Mouse (Mus musculus): ENCODE measurements around the gene Zfyve28. TPM values are rescaled to one million over a fixed set of nuclear protein-coding genes. Genes with fewer than 3 reads are reported as not detected.

Gene Zfyve28
- polyA plus RNA-seq, 1 experiment: 0.57 TPM

DNA sequence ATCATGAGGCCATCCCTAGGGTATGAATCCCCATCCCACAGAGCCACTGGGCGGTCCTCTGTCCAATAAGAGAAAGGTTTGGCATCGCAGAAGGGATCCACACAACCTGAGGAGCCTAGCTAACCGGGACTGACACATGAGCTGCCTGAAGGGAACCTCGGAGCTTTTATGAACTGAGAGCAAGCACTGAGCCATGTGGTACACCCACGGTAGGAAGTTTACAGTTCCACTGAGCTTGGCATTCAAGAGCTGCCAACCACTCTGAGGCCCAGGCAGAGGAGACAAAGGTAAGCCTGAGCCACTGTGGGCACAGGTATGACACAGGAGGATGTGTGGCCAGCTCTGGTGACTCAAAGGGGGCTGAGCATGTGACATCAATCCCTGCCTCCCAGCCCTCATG is 63.7 kb downstream of the Zfyve28 start:
- DNase-seq (ENCODE audit: low read depth, low spot score): no peak
- 72% methylated on average over 5 of the region's 5 CpGs for WGBS

DNA sequence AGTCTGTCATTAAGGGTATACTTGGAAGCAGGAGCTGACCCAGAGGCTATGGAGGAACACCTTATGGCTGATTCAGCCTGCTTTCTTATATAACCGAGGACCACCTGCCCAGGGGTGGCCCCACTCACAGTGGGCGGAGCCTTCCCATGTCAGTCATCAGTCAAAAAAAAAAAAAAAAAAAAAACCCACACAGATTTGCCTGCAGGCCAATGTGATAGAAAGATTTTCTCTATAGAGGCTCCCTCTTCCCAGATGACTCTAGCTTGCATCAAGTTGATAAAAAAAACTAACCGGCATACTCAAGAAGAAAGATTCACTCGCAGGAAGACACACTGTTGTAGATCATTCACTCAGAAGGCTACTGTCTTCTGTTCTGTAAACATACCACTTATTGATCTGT is 68.2 kb downstream of the Zfyve28 start:
- no peak for DNase-seq (ENCODE audit: low read depth, low spot score)
- 69% methylated on average over 4 of the region's 4 CpGs for WGBS

DNA sequence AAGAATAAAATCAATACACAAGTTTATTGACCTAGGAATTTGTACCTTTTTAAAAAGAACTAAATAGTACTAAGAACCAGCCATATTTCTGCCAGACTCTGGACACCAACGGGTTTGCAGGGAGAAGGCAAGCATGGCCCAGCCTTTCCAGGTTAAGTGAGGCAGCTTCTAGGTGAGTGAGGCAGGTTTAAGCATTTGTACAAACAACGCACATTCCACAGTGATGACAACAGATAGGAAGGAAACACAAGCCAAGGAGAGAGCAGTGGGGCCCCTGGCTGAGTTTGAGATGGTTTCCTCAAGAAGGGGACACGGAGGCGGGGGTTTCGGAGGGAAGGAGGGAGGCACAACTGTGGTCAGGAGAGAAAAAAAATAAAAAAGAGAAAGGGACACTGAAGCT is 69.6 kb downstream of the Zfyve28 start:
- DNase-seq (ENCODE audit: low read depth, low spot score): no peak
- 38% methylated on average over 5 of the region's 5 CpGs for WGBS

- no peak for DNase-seq (ENCODE audit: low read depth, low spot score)
- WGBS: 53% methylated on average over 9 of the region's 9 CpGs
Observed at GRCm38 (mm10) chr5:34217756-34218155, 70.5 kb downstream of the Zfyve28 start.

- WGBS: 73% methylated on average over 7 of the region's 7 CpGs
- DNase-seq (ENCODE audit: low read depth, low spot score): no peak
Observed at GRCm38 (mm10) chr5:34216025-34216424, 72.2 kb downstream of the Zfyve28 start.

GRCm38 (mm10) chr5:34213659-34214058 is 74.6 kb downstream of the Zfyve28 start:
- no peak for DNase-seq (ENCODE audit: low read depth, low spot score)
- 56% methylated on average over 8 of the region's 8 CpGs for WGBS

GRCm38 (mm10) chr5:34210279-34210678 is 78.0 kb downstream of the Zfyve28 start:
- 0% methylated on average over 1 of the region's 1 CpGs for WGBS
- no peak for DNase-seq (ENCODE audit: low read depth, low spot score)

DNA sequence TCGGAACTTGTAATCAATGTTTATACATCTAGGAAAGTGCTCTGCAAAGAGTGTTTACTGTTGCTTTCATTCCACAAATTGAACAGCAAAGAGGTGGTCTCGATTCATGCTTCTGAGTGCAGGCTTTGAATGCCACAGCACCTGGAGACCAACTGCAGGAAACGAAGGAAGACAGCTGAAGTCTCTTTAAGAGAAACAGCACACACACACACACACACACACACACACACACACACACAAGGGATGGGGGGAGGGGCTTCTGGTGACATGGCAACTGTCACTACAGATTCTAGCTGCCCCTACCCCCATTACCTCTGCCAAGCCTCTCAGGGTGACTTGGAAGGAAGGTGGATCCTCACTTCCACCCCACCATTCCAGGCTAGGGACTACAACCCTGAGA is 80.7 kb downstream of the Zfyve28 start:
- DNase-seq (ENCODE audit: low read depth, low spot score): no peak
- 19% methylated on average over 3 of the region's 3 CpGs for WGBS

DNA sequence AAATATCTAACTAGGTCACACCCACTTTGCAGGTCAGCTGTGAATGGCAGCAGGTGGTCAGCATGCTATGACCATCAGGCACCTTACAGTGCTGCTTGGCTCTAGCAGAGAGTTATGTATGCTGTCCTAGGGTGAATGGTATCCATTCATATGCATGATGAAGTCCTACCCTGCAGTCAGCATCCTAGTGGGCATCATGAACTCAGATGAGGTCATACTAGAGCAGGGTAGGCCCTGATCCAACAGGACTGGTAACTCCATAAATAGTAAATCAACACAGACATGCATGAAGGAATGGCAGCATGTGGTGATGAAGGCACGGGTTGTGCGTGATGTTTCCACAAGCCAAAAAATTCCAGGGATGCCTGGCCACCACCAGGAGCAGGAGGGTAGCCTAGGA is 82.5 kb downstream of the Zfyve28 start:
- WGBS: 58% methylated on average over 2 of the region's 2 CpGs

DNA sequence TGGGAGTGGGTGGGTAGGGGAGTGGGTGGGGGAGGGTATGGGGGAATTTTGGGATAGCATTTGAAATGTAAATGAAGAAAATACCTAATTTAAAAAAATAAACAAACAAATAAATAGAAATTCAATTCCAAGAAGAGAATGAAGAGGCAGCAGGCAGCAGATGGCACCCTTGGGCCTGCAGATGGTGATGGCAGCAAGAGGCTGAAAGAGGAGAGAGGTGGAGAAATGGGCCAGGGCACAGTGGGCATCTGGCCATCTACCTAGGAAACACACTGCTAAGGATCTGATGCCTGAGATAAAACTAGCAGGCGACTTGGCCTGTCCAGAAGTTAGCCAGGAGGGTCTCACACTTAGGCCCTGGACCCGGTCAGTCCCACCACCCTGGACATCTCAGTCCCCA is 83.3 kb downstream of the Zfyve28 start:
- WGBS: 84% methylated on average over 2 of the region's 2 CpGs
- no peak for DNase-seq (ENCODE audit: low read depth, low spot score)

More for the DNA sequence above, 82.5 kb downstream of the Zfyve28 start:
- no peak for DNase-seq (ENCODE audit: low read depth, low spot score)

DNA sequence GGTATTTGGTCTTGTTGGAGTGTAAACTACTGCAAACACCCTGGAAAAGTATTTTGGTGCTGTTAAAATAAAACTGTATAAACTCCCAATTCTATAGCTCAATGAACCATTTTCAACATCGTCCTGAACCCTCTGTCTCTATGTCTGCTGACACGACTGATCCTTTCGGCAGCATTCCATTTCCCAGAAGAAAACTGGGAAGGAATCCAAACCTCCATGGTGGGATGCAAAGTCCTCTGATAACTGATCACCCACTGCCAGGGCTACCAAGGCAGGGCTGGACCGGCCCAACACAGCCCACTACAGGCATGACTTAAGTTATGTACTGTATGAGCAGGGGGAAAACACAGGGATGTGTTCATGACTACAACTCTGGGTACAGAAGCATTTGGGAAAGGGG is 86.2 kb downstream of the Zfyve28 start:
- WGBS: 73% methylated on average over 4 of the region's 4 CpGs
- DNase-seq (ENCODE audit: low read depth, low spot score): no peak

- DNase-seq (ENCODE audit: low read depth, low spot score): no peak
- WGBS: 32% methylated on average over 2 of the region's 2 CpGs
Observed at GRCm38 (mm10) chr5:34201396-34201795, 86.9 kb downstream of the Zfyve28 start.

DNA sequence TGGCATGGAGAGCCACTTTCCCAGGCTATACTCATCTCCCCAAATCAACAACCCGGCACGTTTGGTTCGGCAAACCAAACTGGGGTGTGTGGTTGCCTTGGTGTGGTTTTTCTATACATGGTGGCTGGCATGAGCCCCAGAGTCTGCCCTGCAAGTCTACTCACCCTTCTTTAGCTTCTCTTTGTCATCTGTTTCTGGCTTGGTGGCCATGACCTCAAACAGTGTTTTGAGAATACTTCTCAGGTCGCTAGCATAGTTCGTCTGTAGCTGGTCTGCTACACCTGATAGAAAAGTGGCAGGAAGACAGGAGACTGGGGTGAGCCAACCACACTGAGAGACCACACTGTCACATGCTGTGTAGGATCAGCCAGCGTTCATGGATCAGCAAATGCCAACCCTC is 89.6 kb downstream of the Zfyve28 start:
- WGBS: 77% methylated on average over 6 of the region's 6 CpGs
- DNase-seq (ENCODE audit: low read depth, low spot score): no peak

DNA sequence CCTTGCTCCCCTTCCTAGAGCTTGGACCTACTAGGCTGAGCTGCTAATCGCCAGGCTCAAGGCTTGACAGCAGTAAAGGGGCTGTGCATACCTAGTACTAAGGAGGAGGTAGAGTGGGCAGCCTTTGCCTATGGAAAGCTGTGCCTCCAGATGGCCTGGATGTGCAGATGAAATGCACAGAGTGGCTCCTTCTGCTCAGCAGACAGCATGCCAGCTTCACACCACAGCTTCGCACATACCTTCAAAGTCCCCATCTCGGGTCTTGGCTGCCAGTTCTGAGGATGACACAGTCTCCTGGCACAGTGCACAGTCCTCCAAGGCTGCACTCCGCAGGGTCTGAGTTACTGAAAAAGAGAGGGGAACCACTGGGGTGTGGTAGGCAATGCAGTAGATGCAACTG is 91.0 kb downstream of the Zfyve28 start:
- WGBS: 82% methylated on average over 4 of the region's 4 CpGs

GRCm38 (mm10) chr5:34196423-34196822 is 91.8 kb downstream of the Zfyve28 start:
- WGBS: 72% methylated on average over 7 of the region's 7 CpGs
- no peak for DNase-seq (ENCODE audit: low read depth, low spot score)

More for the DNA sequence above, 91.0 kb downstream of the Zfyve28 start:
- DNase-seq (ENCODE audit: low read depth, low spot score): no peak

DNA sequence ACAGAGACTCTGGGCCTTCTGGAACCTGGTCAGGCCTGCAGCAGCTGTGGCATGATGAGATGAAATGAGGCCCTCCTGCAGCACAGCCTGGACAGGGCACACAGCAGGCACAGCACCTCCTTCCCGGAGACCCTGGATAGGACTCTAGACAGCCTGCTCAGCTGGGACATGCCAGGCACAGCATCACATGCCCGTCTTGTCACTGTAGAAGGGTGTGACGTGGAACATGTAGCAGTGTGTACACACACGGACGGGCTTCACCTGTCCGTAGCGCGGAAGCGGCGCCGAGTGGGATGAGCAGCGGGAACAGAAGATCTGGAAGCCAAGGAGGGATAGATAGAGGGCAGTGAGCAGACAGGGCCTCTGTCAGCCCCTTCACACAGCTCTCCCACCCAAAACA is 92.5 kb downstream of the Zfyve28 start:
- no peak for DNase-seq (ENCODE audit: low read depth, low spot score)
- 92% methylated on average over 12 of the region's 12 CpGs for WGBS

GRCm38 (mm10) chr5:34194975-34195662 is 93.1 kb downstream of the Zfyve28 start:
- no peak for DNase-seq (ENCODE audit: low read depth, low spot score)
- WGBS: 72% methylated on average over 6 of the region's 6 CpGs

DNA sequence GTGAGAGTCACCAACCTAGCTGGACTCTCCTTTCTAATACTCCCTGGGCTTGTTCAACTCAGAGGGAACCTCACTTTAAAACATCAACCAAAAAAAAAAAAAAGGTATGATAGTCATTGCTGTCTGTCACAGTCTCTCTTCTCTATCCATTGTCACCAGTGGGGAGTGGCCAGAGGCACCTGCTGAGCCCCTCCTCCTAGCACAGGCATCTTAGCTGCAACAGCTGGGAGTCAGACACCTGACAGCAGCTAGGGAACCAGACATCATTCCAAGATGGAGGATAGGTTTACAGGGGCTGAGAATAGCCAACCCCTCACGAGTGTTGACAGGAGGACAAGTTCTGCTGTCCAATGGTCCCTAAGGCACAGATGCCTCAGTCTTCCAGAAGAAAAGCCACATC is 93.8 kb downstream of the Zfyve28 start:
- WGBS: 31% methylated on average over 1 of the region's 1 CpGs
- no peak for DNase-seq (ENCODE audit: low read depth, low spot score)

DNA sequence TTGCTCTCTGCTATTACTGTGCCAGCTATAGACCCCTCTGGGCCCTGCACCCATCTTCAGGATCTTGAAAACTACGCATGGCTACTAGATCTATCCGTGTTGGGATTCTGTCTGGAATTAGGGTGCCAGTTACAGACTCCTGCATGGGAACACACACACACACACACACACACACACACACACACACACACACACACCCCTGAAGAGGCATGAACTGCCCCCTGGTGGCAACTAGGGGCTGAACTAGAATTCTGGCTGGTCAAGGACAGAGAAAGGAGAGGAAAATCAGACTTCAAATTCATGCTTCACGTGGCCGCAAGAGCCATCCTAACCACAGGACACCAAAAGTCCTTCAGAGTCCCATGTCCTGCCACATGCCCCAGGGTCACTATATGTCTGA is 96.4 kb downstream of the Zfyve28 start:
- no peak for DNase-seq (ENCODE audit: low read depth, low spot score)
- WGBS: 80% methylated on average over 4 of the region's 4 CpGs

DNA sequence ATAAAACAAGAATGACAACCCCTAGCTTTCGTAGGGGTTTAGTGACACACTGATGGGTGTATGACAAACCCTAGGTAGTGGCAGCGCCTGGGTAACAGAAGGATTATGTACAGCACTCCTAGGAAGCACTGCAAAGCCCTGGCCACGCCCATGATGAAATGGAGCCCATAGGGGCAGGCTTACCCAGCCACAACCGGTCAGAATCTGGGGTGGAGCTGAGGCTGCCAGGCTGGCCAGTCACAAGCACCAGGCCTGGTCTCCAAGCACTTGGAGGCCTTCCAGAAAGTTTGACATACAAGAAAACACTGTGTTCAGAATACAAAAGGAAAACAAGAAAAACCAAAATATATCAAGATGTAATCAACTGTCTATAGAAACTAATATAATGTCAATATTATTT is 97.2 kb downstream of the Zfyve28 start:
- no peak for DNase-seq (ENCODE audit: low read depth, low spot score)
- WGBS: 47% methylated on average over 4 of the region's 4 CpGs

- 85% methylated on average over 1 of the region's 1 CpGs for WGBS
- DNase-seq (ENCODE audit: low read depth, low spot score): no peak
Observed at GRCm38 (mm10) chr5:34189521-34189920, 98.7 kb downstream of the Zfyve28 start.

- 30% methylated on average over 2 of the region's 2 CpGs for WGBS
Observed at GRCm38 (mm10) chr5:34188856-34189255, 99.4 kb downstream of the Zfyve28 start.

More at GRCm38 (mm10) chr5:34188856-34189255, 99.4 kb downstream of the Zfyve28 start:
- no peak for DNase-seq (ENCODE audit: low read depth, low spot score)
